Mouse (Mus musculus): ENCODE data around the gene Prc1. TPM values are rescaled to one million over a fixed set of nuclear protein-coding genes. Genes with fewer than 3 reads are reported as not detected.

Gene Prc1
- 1.0 and 1.2 TPM in 2 replicates for polyA plus RNA-seq (2012; rRNA removed)

- under 1% methylated on average over 52 of the region's 52 CpGs for WGBS
- TF ChIP-seq CTCF (IDR thresholded peaks at IDR 0.05; ENCODE audit: borderline replicate concordance, insufficient read depth, low read depth, low read length) (no peak), POLR2A (IDR thresholded peaks at IDR 0.05; ENCODE audit: borderline replicate concordance, insufficient read depth, low read length) (peak; percentile 26; the same call in 1 of the 2 replicates)
- Histone ChIP-seq H3K27me3 (ENCODE audit: control insufficient read depth, insufficient read depth, low read length) (no peaks in the 10 kb centered on the region), H3K4me1 (ENCODE audit: control insufficient read depth, insufficient read depth, low read length) (no peaks in the 10 kb centered on the region), H3K4me3 (replicated peaks; ENCODE audit: insufficient read depth, low read depth, low read length) (peak within 1 kb of the TSS; percentile 76), H3K27ac (ENCODE audit: insufficient read depth, low read length) (no peak within 1 kb of the TSS)
- peak; percentile 99 for DNase-seq
Measured at GRCm38 (mm10) chr7:80294062-80294763, at the start of gene Prc1. Gene Prc1 (plus strand): TSS chr7:80294450.

- TF ChIP-seq POLR2A (IDR thresholded peaks at IDR 0.05; ENCODE audit: borderline replicate concordance, insufficient read depth, low read length) = no peak
- TF ChIP-seq CTCF (IDR thresholded peaks at IDR 0.05; ENCODE audit: borderline replicate concordance, insufficient read depth, low read depth, low read length) = no peak
- no peaks in the 10 kb centered on the region for H3K27me3 ChIP-seq (ENCODE audit: control insufficient read depth, insufficient read depth, low read length)
- 92% methylated on average over 4 of the region's 4 CpGs for WGBS
- H3K27ac ChIP-seq (ENCODE audit: insufficient read depth, low read length) = no peak overlapping the region
- no peak overlapping the region for H3K4me3 ChIP-seq (replicated peaks; ENCODE audit: insufficient read depth, low read depth, low read length)
- H3K4me1 ChIP-seq (ENCODE audit: control insufficient read depth, insufficient read depth, low read length) = no peaks in the 10 kb centered on the region
- no peak for DNase-seq
Measured at GRCm38 (mm10) chr7:80244851-80245250, 49.4 kb upstream of the Prc1 start.

GRCm38 (mm10) chr7:80246148-80246721, 48.0 kb upstream of the Prc1 start, which contains the start of gene Ttll13:
Gene Ttll13 (plus strand): TSS chr7:80246376.
- peak; percentile 51; the same call in 1 of the 2 replicates for TF ChIP-seq POLR2A (IDR thresholded peaks at IDR 0.05; ENCODE audit: borderline replicate concordance, insufficient read depth, low read length)
- TF ChIP-seq CTCF (IDR thresholded peaks at IDR 0.05; ENCODE audit: borderline replicate concordance, insufficient read depth, low read depth, low read length) = no peak
- Histone ChIP-seq H3K27ac (ENCODE audit: insufficient read depth, low read length) (0 out of 2 replicates have a peak within 1 kb of the TSS, but pooled peaks have one; percentile 35), H3K27me3 (ENCODE audit: control insufficient read depth, insufficient read depth, low read length) (no peaks in the 10 kb centered on the region), H3K4me3 (replicated peaks; ENCODE audit: insufficient read depth, low read depth, low read length) (peak within 1 kb of the TSS; percentile 86), H3K4me1 (ENCODE audit: control insufficient read depth, insufficient read depth, low read length) (no peaks in the 10 kb centered on the region)
- DNase-seq = peak; percentile 94 to 97
- under 1% methylated on average over 48 of the region's 48 CpGs for WGBS

GRCm38 (mm10) chr7:80246859-80247258, 47.4 kb upstream of the Prc1 start:
- no peaks in the 10 kb centered on the region for H3K27me3 ChIP-seq (ENCODE audit: control insufficient read depth, insufficient read depth, low read length)
- no peak overlapping the region for H3K27ac ChIP-seq (ENCODE audit: insufficient read depth, low read length)

GRCm38 (mm10) chr7:80252437-80252836, 41.8 kb upstream of the Prc1 start:
- H3K27ac ChIP-seq (ENCODE audit: insufficient read depth, low read length) = no peak overlapping the region
- H3K27me3 ChIP-seq (ENCODE audit: control insufficient read depth, insufficient read depth, low read length) = no peaks in the 10 kb centered on the region
- no peaks in the 10 kb centered on the region for H3K4me1 ChIP-seq (ENCODE audit: control insufficient read depth, insufficient read depth, low read length)
- no peak for DNase-seq
- 62% methylated on average over 7 of the region's 7 CpGs for WGBS
- H3K4me3 ChIP-seq (replicated peaks; ENCODE audit: insufficient read depth, low read depth, low read length) = no peak overlapping the region
- no peak for TF ChIP-seq POLR2A (IDR thresholded peaks at IDR 0.05; ENCODE audit: borderline replicate concordance, insufficient read depth, low read length)
- TF ChIP-seq CTCF (IDR thresholded peaks at IDR 0.05; ENCODE audit: borderline replicate concordance, insufficient read depth, low read depth, low read length) = no peak

More at GRCm38 (mm10) chr7:80246859-80247258, 47.4 kb upstream of the Prc1 start:
- Histone ChIP-seq H3K4me3 (replicated peaks; ENCODE audit: insufficient read depth, low read depth, low read length) (no peak overlapping the region), H3K4me1 (ENCODE audit: control insufficient read depth, insufficient read depth, low read length) (no peaks in the 10 kb centered on the region)
- WGBS = 65% methylated on average over 7 of the region's 7 CpGs
- no peak for DNase-seq
- no peak for TF ChIP-seq CTCF (IDR thresholded peaks at IDR 0.05; ENCODE audit: borderline replicate concordance, insufficient read depth, low read depth, low read length)
- TF ChIP-seq POLR2A (IDR thresholded peaks at IDR 0.05; ENCODE audit: borderline replicate concordance, insufficient read depth, low read length) = no peak

- no peak overlapping the region for H3K4me3 ChIP-seq (replicated peaks; ENCODE audit: insufficient read depth, low read depth, low read length)
Measured at GRCm38 (mm10) chr7:80252886-80253285, 41.4 kb upstream of the Prc1 start.

GRCm38 (mm10) chr7:80255981-80256380, 38.3 kb upstream of the Prc1 start:
- H3K27ac ChIP-seq (ENCODE audit: insufficient read depth, low read length) = no peak overlapping the region
- H3K27me3 ChIP-seq (ENCODE audit: control insufficient read depth, insufficient read depth, low read length) = no peaks in the 10 kb centered on the region
- no peaks in the 10 kb centered on the region for H3K4me1 ChIP-seq (ENCODE audit: control insufficient read depth, insufficient read depth, low read length)
- DNase-seq = no peak
- TF ChIP-seq POLR2A (IDR thresholded peaks at IDR 0.05; ENCODE audit: borderline replicate concordance, insufficient read depth, low read length) = no peak
- TF ChIP-seq CTCF (IDR thresholded peaks at IDR 0.05; ENCODE audit: borderline replicate concordance, insufficient read depth, low read depth, low read length) = no peak
- H3K4me3 ChIP-seq (replicated peaks; ENCODE audit: insufficient read depth, low read depth, low read length) = no peak overlapping the region
- WGBS = 72% methylated on average over 2 of the region's 2 CpGs

More at GRCm38 (mm10) chr7:80252886-80253285, 41.4 kb upstream of the Prc1 start:
- 86% methylated on average over 11 of the region's 11 CpGs for WGBS
- Histone ChIP-seq H3K27ac (ENCODE audit: insufficient read depth, low read length) (no peak overlapping the region), H3K27me3 (ENCODE audit: control insufficient read depth, insufficient read depth, low read length) (no peaks in the 10 kb centered on the region), H3K4me1 (ENCODE audit: control insufficient read depth, insufficient read depth, low read length) (no peaks in the 10 kb centered on the region)
- TF ChIP-seq CTCF (IDR thresholded peaks at IDR 0.05; ENCODE audit: borderline replicate concordance, insufficient read depth, low read depth, low read length) (no peak), POLR2A (IDR thresholded peaks at IDR 0.05; ENCODE audit: borderline replicate concordance, insufficient read depth, low read length) (no peak)
- DNase-seq = no peak

- WGBS = 54% methylated on average over 2 of the region's 2 CpGs
- no peaks in the 10 kb centered on the region for H3K27me3 ChIP-seq (ENCODE audit: control insufficient read depth, insufficient read depth, low read length)
- no peak overlapping the region for H3K4me3 ChIP-seq (replicated peaks; ENCODE audit: insufficient read depth, low read depth, low read length)
- TF ChIP-seq CTCF (IDR thresholded peaks at IDR 0.05; ENCODE audit: borderline replicate concordance, insufficient read depth, low read depth, low read length) (no peak), POLR2A (IDR thresholded peaks at IDR 0.05; ENCODE audit: borderline replicate concordance, insufficient read depth, low read length) (no peak)
- no peak overlapping the region for H3K27ac ChIP-seq (ENCODE audit: insufficient read depth, low read length)
- no peaks in the 10 kb centered on the region for H3K4me1 ChIP-seq (ENCODE audit: control insufficient read depth, insufficient read depth, low read length)
- DNase-seq = no peak
Measured at GRCm38 (mm10) chr7:80257706-80258105, 36.5 kb upstream of the Prc1 start.

All from cerebellum, adult 2 months (tissue).